Mouse (Mus musculus) megakaryocyte, embryonic 14.5 days (primary cell): ENCODE measurements around the gene Mccc2. TPM values are rescaled to one million over a fixed set of nuclear protein-coding genes. Genes with fewer than 3 reads are reported as not detected.
"Not testable (repeated sequence)": the region's sequence is repeated elsewhere in the genome, so short reads cannot be mapped to it uniquely, and the experiment has no call there.

Experiments
- H3K27me3 ChIP-seq: replicated peaks from 2 replicates; pipeline ENCODE3; 2012; ENCODE audit warnings: inconsistent platforms
- H3K36me3 ChIP-seq: replicated peaks from 2 replicates; pipeline ENCODE3; 2012; ENCODE audit warnings: low read length, inconsistent platforms, mixed read lengths
- H3K4me1 ChIP-seq: 2 replicates; pipeline ENCODE4 v1.6.1; 2012; ENCODE audit warnings: inconsistent platforms
- H3K4me3 ChIP-seq: replicated peaks from 2 replicates; pipeline ENCODE3; 2012; ENCODE audit warnings: moderate library complexity, mild to moderate bottlenecking, inconsistent platforms
- H3K9me3 ChIP-seq: 2 replicates; pipeline ENCODE4 v1.6.1; 2012; ENCODE audit warnings: inconsistent platforms
- FLI1 ChIP-seq: IDR thresholded peaks from 2 replicates; pipeline ENCODE4 v1.6.1; 2012; ENCODE audit warnings: low read length, inconsistent platforms, mixed read lengths
- GATA1 ChIP-seq: IDR thresholded peaks from 3 replicates; pipeline ENCODE4 v1.6.1; 2012; ENCODE audit warnings: mixed read lengths, low read length, inconsistent platforms, borderline replicate concordance
- polyA plus RNA-seq: library from polyadenylated mRNA; stranded (reverse); fragments of >175 nt; gene quantifications from 2 replicates; pipeline ENCODE4 v1.2.3, GENCODE M21; 2012; ENCODE audit warnings: low replicate concordance; ENCODE audit not compliant: insufficient read depth

The Mccc2 gene
- 7.9 and 13.6 TPM in 2 replicates for polyA plus RNA-seq

DNA sequence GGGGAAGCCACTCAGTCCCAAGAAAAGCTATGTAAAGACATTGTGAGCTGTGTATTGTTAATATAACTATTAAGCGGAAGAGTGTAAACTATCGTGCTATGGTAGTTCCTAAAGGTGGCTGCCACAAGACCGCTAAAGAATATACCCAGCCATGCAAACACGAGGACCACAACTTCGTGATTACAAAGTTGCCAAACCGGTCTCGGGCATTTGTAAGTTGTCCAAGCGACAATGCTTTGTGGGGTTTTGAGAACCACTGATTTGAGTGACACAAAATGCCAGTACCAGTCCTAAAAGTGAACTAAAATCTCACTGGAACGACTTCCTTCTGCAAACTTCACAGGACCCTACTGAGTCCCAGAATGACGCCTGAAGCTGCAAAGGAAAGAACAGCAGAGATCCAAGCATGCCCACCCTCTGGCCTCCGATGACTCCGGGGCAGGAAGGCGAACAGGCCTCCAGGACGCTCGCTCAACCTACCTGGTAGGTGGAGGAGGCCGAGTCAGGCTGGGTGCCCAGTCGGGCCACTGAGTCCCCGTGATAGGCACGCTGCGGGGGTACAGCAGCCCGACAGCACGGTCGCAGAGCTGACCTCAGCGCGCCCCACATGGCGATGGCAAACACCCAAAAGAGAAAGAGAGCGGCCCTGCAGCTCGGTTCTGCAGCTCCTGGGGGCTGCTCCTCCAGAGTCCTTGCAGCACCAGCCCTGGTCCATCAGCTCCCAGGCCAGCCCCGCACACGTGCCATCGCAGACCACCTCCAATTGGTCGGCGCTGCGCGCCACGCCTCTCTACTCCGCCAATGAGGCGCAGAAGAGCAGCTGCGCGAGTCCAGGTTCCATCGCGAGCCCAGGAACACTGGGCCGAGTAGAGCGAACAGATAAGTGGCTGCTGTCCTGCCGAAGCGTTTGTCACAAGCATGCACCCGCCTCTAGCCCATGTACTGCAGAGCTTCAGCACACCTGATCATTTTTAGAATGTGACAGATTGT lies at the start of gene Mccc2:
Mccc2 (minus strand) TSS at position 734 of the 990 bp plus-strand sequence.
- Histone ChIP-seq H3K4me1 (peaks cover 64% of the 10 kb centered on the region), H3K36me3 (peaks cover 6% of the 10 kb centered on the region), H3K9me3 (no peaks in the 10 kb centered on the region), H3K4me3 (peak within 1 kb of the TSS; percentile 98), H3K27me3 (no peaks in the 10 kb centered on the region)
- TF ChIP-seq GATA1: 0 out of 3 replicates have a peak, but pooled peaks have one; percentile 22
- TF ChIP-seq FLI1: no peak

DNA sequence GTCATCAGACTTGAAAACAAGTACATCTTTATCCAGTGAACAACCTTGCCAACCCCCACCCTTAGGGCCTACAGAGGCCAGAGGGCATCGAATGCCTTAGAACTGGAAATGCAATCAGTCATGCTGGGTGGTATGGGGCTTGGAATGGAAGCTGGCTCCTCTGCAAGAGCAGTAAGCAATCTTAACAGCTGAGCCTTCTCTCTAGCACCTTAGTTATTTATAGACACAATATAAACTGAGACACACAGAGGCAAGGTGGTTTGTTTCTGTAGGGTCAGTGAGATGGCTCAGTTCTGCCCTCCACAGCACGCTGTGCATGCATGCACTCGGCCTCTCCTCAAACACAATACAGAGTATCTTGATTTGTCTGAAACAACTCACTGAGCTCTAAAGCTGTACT lies 48.5 kb upstream of the Mccc2 start:
- Histone ChIP-seq H3K27me3 (no peaks in the 10 kb centered on the region), H3K4me3 (no peak overlapping the region), H3K36me3 (peaks cover 98% of the 10 kb centered on the region), H3K4me1 (no peaks in the 10 kb centered on the region), H3K9me3 (no peaks in the 10 kb centered on the region)
- no peak for TF ChIP-seq GATA1
- TF ChIP-seq FLI1: no peak

DNA sequence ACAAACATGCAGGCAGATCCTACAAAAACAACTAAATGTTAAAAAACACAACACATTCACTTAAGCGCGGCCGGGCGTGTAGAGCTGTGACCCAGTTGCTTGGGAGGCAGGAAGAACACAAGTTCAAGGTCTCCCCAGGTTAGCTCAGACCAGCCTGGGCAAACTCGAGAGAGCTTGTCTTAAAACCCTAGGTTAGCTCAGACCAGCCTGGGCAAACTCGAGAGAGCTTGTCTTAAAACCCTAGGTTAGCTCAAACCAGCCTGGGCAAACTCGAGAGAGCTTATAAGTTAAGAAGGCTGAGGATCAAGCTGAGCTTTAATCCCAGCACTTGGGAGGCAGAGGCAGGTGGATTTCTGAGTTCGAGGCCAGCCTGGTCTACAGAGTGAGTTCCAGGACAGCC lies 42.3 kb upstream of the Mccc2 start:
- not testable (repeated sequence) for H3K4me3 ChIP-seq, H3K9me3 ChIP-seq, H3K27me3 ChIP-seq, H3K4me1 ChIP-seq
- peaks cover 96% of the 10 kb centered on the region for H3K36me3 ChIP-seq

DNA sequence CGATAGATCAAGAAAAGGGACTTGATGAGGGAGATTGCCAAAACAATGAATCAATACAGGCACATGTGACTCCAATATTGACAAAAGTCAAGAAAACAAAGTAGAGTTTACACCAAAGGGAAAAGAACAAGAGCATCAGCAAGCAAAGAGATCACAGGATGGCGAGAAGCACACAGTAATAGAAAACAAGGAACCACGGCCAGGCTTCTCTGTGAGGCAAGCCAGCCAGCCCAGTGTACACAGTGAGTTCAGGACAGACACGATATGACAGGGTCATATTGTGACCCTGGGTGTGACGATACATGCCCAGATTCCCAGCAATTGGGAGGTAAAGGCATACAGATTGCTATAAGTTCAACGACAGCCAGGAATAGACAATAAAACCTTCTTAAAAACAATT lies 10.6 kb upstream of the Mccc2 start:
- Histone ChIP-seq H3K4me1 (no peaks in the 10 kb centered on the region), H3K27me3 (no peaks in the 10 kb centered on the region), H3K36me3 (peaks cover 94% of the 10 kb centered on the region), H3K4me3 (no peak overlapping the region), H3K9me3 (no peaks in the 10 kb centered on the region)
- TF ChIP-seq FLI1 (no peak), GATA1 (no peak)

DNA sequence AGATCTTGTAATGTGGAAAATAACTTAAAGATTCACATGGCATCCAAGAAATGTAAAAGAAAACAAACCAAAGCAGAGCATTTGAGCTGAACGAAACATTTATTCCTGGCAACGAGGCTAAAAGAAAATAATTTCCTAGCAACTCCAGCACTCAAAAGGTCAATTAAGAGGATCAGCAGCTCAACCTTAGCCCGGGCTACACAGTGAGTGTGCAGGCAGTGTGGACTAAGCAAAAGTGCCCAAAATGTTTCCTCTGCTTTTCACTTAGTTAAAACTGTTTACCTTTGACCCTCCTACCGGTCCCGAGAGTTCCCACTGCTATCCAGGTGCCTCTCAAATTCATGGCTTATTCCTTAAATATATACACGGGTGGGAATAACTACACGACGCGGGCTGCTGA lies 1.5 kb upstream of the Mccc2 start:
- peaks cover 22% of the 10 kb centered on the region for H3K36me3 ChIP-seq
- no peaks in the 10 kb centered on the region for H3K9me3 ChIP-seq
- no peak for TF ChIP-seq FLI1
- TF ChIP-seq GATA1: no peak
- no peak overlapping the region for H3K4me3 ChIP-seq
- H3K27me3 ChIP-seq: no peaks in the 10 kb centered on the region
- H3K4me1 ChIP-seq: peaks cover 50% of the 10 kb centered on the region

DNA sequence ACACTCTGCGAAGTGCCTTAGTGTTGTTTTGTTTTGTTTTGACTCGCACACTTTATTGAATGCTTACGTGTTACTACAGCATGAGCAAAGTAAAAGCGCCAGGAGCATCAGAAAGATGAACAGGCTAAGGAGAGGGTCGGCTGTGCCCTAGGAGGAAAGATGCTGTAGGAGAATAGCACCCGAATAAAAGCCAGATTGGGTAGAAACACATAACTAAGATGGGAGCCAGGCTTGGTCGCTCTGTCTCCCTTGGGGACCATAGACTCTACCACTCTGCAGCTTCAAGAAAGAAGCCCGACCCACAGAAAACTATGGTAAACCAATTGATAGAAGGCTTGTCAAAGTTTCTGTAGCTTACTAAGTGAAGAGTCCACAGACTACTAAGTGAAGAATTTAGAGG lies 498 bp upstream of the Mccc2 start:
- H3K9me3 ChIP-seq: no peaks in the 10 kb centered on the region
- peak overlapping the region; percentile 98 for H3K4me3 ChIP-seq
- no peaks in the 10 kb centered on the region for H3K27me3 ChIP-seq
- H3K4me1 ChIP-seq: peaks cover 57% of the 10 kb centered on the region
- H3K36me3 ChIP-seq: peaks cover 13% of the 10 kb centered on the region
- TF ChIP-seq GATA1: no peak
- no peak for TF ChIP-seq FLI1

DNA sequence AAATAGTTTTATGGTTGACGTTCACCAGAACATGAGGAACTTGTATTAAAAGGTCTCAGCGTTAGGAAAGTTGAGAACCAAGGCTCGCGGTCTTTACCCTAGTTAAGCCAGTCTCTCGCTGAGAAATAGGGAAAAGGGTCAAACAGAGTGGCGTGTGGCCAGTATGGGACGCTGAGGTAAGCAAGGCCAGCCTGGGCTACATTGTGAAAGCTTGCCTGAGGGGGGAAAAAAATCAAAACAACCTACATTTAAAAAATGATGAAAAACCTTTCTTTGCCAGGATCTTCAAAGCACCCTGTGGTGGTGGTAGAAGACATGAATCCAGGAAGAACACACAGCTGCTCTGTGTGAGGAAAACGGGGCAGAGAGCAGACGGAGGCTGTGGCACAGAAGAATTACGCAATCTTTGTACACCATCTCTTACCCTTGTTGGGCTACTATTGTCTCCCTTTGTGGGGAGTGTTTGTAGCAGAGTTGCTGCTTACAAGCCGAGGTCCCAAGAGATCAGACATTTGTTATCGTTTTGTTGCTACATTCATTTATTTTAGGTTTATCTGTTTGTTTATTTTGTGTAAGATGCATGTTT lies 9.4 kb downstream of the Mccc2 start:
- Histone ChIP-seq H3K4me1 (peaks cover 45% of the 10 kb centered on the region), H3K27me3 (no peaks in the 10 kb centered on the region), H3K9me3 (no peaks in the 10 kb centered on the region), H3K4me3 (no peak overlapping the region), H3K36me3 (peaks cover 6% of the 10 kb centered on the region)
- TF ChIP-seq GATA1: no peak
- TF ChIP-seq FLI1: no peak

DNA sequence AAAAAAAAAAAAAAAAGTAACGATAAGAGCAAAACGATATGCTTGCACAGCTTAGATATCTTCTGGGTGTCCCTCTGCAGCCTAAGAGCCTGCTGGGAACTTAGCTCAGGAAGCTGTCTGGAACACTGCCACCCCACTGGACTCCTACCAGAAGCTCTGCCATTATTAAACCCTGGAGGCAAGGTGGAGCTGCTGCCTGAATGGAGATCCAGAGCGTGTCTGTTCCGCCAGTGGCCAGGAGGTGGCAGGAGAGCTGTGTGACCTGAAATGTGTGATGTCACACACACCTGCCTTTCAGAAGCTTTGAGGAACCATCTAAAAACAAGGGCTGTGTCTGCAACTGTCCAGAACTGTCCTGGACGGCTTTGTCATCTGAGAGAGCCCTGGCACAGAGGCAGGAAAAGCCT lies 13.6 kb downstream of the Mccc2 start:
- H3K9me3 ChIP-seq: no peaks in the 10 kb centered on the region
- H3K4me1 ChIP-seq: peaks cover 18% of the 10 kb centered on the region
- H3K27me3 ChIP-seq: no peaks in the 10 kb centered on the region
- no peak overlapping the region for H3K4me3 ChIP-seq
- no peaks in the 10 kb centered on the region for H3K36me3 ChIP-seq
- TF ChIP-seq FLI1 (no peak), GATA1 (no peak)

DNA sequence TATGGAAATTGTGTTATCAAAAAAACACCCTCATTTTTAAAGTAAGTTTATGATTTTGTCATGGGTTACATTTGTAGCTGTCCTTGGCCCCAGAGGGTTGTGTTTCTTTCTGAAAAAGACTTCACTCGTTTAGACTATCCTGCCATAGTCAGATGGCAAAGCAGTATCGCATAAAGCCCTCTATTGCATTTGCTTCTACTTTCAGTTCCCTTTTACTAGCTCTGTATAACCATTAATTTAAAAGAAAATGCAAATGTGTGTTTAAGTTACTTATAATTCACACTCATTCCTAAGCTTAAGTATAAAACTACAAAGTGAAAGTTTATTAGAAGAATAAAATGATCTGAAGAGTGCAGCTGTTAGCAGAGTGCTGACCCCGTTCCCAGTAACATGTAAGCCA lies 16.4 kb downstream of the Mccc2 start:
- TF ChIP-seq FLI1 (no peak), GATA1 (no peak)

DNA sequence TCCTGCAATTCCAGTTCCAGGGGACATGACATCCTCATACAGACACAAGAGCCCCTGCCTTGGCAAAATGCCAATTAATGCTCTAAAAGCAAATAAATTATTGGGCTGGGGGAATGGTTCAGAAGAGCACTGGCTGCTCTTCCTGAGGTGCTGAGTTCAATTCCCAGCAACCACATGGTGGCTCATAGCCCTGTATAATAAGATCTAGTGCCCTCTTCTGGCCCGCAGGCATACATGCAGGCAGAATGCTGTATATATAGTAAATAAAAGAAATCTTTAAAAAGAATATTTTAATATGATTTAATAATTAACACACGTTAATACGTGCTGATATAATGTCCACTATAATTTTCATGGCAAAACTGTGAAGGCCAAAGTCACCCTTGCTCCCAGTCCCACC lies 17.3 kb downstream of the Mccc2 start:
- Histone ChIP-seq H3K27me3 (no peaks in the 10 kb centered on the region), H3K9me3 (no peaks in the 10 kb centered on the region), H3K4me1 (peaks cover 14% of the 10 kb centered on the region), H3K4me3 (no peak overlapping the region), H3K36me3 (peaks cover 6% of the 10 kb centered on the region)
- TF ChIP-seq GATA1: no peak
- TF ChIP-seq FLI1: no peak

More for the DNA sequence above, 16.4 kb downstream of the Mccc2 start:
- H3K36me3 ChIP-seq: no peaks in the 10 kb centered on the region
- H3K4me3 ChIP-seq: no peak overlapping the region
- no peaks in the 10 kb centered on the region for H3K27me3 ChIP-seq
- H3K9me3 ChIP-seq: no peaks in the 10 kb centered on the region
- H3K4me1 ChIP-seq: peaks cover 14% of the 10 kb centered on the region
